Mouse (Mus musculus): ENCODE measurements around the gene Lrch3. TPM values are rescaled to one million over a fixed set of nuclear protein-coding genes. Genes with fewer than 3 reads are reported as not detected.

Lrch3 gene
- total RNA-seq, 2 experiments from 2014 or later = 20.2 to 21.5 TPM

DNA sequence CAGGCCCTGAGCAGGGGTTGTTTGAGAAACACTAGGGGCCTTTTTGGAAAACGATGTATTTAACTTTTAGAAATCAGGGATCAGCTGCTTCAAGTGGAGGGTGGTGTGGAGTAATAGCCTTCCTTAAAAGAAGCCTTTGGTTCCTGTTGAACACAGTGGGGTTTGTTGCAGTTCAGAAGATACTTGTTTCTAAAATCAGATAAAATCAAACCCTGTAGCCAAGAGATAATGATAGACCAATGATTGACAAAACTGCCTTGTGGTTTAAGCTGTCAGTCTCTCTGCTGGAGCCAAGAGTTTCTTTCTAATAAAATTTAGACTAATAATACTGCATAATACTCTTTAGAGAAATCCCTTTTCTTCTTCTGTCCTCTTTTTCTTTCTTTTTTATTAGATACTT is 66.3 kb downstream of the Lrch3 start:
- ATAC-seq (replicated peaks; ENCODE audit: poor library complexity) = no peak

DNA sequence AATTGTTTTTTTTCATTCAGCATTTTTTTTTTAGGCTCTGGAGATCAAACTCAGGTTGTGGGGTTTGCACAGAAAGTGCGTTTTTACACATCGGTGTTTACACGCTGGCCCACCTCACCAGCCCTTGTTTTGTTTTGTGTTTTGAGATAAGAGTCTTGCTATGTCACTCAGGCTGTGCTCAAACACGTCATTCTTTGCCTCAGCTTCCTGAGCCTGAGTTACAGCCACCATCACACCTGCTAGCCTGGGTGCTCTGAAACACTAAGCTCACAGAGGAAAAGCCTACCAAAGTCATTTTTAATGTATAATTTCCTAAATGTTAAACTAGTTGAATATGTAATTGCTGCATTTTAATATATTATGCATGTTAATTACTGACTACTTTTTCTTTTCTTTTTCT is 67.5 kb downstream of the Lrch3 start:
- no peak for ATAC-seq (replicated peaks; ENCODE audit: poor library complexity)

DNA sequence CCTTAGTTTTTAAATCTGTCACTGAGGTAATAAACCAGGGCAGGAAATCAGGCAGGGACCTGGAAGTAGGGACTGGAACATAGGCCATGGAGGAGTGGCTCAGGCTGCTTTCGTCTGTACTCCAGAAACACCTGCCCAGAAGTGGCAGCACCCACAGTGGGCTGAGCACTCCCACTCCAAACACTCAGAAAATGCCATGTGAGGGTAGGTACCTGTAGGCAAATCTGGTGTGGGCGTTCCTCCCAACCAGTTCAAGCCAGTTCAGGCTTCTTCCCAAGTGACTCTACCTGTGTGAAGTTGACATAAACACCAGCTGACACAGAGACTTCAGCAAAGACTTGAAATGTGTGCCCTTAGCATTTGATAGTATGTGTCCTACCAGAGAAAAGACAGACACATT is 70.7 kb downstream of the Lrch3 start:
- no peak for ATAC-seq (replicated peaks; ENCODE audit: poor library complexity)

DNA sequence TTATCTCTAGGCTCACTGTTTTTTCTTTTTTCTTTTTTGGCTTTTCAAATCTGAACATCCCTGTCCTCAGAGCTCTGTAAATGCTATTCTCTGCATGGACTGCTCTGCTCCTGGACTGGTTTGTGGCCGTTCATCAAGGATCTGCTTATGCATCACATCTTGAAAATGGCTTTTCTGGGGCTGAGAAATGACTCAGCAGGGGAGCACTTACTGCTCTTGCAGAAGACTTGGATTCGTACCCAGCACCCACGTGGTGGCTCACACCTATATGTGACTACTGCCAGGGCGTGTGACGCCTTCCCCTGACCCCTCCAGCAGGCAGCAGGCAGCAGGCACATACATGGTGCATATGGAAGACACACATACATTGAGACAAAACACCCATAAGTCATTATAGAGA is 78.3 kb downstream of the Lrch3 start:
- no peak for ATAC-seq (replicated peaks; ENCODE audit: poor library complexity)

DNA sequence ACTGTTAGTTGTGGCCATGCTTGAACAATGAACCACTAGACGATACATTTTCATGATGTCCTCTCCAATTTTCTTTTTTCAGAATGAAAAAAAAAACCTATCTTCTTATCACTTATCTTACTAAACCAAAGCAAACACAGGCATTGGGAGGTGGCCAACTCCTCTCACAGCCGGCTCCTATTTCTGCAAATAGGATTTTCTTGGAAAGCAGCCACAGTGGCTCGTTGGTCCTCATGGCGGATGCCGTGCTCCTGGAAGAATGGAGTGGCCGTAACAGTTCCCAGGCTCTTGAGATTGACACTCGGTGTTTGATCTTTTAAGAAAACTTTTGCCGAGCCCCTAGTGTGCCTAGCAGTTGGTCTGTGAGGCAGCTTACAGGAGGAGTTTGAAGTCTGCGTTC is 91.3 kb downstream of the Lrch3 start:
- ATAC-seq (replicated peaks; ENCODE audit: poor library complexity) = no peak

DNA sequence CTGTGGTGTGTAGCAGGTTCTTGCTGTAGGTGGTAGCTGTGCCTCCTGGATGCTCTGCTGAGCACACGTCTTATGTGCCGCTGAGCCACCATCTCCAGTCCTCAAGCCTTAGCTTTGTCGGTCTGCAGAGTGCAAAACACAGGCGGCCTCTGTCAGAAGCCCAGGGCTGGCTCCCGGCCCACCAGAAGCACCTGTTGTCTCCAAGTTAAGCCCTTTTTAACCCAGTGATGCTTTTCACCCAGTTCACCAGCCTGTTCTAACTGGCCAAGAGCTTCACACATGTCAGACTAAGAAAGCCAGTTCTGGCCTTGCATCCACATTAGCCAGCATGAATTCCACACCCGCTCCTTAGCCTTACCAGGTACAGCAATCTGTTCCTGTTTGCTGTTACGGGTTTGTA is 93.0 kb downstream of the Lrch3 start:
- no peak for ATAC-seq (replicated peaks; ENCODE audit: poor library complexity)

DNA sequence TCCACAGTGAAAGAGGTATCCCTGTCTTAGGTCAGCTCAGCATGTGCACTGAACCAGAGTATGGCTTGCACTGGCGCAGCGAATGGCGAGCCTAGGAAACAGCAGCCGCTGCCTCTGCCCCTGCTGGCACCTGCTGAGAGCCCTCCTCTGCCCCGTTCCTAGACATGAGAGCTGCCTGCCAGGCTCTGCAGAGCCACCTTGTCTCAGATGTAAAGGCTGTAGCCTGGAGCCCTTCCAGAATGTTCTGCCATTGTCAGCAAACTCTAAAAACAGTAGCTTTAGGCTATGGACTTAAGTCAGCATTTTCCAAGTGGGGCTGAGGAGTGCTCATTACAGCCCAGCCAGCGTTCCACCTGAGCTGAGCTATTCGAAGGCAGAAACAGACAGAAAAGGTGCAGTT is 93.5 kb downstream of the Lrch3 start:
- ATAC-seq (replicated peaks; ENCODE audit: poor library complexity) = no peak

DNA sequence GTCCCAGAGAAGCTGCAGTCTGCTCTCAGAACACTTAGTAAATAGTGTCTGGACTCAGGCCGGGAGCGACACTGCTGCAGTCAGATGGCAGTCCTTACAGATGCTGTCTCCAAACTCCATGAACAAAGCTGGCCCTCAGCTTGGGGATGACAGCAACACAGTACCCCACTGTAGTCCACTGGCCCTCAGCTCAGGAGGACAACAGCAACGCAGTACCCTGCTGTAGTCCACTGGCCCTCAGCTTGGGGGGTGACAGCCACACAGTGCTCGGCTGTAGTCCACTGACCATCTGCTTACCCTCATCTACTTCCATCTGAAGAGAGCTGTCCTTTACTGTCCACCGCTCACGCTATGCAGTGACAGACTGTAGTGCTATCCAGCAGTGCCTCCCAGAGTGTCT is 96.3 kb downstream of the Lrch3 start:
- no peak for ATAC-seq (replicated peaks; ENCODE audit: poor library complexity)

DNA sequence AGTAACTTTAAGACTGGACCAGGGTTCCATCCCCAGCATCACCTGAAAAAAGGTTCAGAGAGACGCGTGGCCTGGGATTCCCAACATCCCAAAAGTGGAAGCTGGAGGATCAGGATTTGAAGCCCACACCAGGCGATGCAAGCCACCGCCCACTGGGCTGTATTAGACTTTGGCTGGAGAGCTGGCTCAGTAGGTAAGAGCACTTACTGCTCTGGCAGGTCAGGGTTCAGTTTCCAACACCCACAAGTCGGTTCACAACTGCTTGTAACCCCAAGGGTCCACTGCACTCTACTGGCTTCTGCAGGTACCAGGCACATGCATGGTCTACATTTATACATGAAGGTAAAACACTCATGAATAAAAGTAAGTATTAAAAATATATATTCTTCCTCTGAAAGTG is 99.9 kb downstream of the Lrch3 start:
- ATAC-seq (replicated peaks; ENCODE audit: poor library complexity) = no peak

DNA sequence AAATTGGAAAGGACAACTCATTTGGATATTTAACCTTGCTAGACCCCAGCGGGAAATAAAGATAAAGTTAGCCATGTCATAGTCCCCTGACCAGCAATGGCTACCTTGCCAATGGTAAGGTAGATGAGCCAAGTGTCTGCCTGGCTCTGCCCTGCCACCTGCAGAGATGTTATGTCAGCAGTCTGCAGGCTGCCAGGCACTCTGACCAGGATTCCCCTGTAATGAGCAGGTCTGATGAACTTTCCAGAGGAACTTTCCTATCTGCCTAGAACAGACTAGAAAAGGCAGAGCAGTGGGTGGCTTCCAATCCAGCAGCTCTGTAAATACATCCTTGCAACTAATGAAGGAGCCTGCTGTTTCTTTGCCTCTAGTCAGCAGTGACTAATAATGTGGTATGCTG is 101.0 kb downstream of the Lrch3 start:
- no peak for ATAC-seq (replicated peaks; ENCODE audit: poor library complexity)

DNA sequence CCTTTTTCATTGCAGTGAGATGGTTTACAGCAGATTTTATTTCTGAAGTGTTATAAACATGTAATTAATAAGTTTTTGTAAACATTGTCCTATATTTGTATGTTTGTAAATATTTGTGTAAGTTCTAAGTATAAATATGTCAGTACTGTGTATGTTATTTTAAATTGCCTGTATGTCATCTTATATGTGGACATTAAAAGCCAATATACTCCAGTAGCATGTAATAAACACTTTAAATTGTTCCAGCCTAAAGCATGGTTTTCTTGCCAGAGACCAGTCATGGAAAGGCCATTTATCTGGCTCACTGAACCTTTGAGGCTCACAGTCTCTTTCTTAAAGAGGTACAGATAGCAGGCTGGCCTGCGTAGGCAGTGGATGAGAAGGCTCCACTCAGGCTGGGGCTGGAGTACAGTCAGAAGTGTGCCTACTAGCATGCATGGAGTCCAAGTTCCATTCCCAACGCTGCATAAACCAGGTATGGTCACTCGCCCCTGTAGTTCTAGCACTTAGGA is 101.6 kb downstream of the Lrch3 start:
- ATAC-seq (replicated peaks; ENCODE audit: poor library complexity) = no peak

DNA sequence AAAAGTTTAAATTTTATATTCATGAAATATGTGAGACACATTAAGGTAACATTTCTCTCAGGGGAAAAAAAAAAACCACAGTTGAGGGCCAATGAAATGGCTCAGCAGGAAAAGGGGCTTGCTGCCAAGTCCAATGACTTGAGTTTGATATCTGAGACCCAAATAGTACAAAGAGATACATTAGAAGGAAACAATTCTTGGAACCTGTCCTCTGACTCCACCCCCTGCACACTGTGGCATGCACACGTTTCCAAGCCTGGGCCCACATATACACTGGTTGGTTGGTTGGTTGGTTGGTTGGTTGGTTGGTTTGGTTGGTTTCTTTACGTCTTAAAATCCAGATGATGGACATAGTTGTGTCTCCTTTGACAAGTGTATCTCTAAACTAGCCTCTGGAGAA is 102.1 kb downstream of the Lrch3 start:
- ATAC-seq (replicated peaks; ENCODE audit: poor library complexity) = peak; percentile 58

DNA sequence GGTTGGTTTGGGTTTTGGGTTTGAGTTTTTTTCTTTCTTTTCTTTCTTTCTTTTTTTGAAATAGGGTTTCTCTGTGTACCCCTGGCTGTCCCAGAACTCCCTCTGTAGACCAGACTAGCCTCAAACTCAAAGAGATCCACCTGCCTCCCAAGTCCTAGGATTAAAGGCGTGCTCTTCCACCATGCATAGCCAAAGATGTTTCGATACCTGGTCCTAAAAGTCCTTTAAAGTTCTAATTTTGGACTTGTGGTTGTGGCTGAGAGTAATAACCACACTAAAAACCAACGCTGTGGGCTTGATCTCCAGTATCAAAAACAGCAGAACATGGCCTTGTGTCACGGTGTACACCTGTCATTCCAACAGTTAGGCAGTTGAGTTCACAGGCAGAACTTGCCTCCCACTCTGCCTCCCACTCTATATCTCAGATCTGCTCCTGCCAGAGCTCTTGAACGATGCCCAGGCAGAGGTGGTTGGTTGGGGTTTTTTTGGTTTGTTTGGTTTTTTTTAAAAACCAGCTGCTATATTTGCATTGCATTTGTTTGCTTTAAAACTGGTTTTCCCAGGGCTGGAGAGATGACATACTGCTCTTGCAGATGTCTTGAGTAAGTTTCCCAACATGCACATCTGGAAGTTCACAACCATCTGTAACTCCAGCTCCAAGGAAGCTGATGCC is 103.9 kb downstream of the Lrch3 start:
- 0 out of 2 replicates have a peak, but pooled peaks have one; percentile 20 for ATAC-seq (replicated peaks; ENCODE audit: poor library complexity)

DNA sequence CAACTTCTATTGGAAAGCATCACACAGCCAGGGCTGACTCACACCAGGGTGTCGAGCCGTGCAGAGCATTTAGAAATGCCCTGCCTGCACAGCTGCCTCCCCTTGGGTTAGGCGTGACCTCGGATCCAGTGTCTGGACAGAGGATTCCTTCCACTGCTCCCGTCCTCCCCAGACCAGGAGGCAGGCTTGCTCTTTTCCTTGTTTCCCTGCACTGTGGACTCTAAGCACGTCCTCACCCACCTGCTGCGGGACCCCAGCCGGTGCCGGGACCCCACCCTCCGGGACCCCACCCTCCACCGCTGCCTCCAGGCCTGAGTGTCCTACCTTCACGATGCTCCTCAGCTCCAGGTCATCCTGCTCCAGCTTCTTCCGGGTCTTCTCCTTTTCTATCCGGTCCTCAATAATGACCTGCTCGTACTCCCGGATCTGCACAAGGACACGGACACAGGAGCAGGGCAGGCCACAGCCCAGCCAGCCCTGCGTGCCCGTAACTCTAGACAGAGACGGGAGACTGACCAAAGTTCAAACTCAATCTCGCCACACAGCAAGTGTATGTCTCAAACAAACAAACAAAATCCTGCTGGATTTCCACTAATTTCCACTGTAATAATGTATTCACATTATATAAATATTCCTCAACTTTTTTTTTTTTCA is 105.3 kb downstream of the Lrch3 start:
- ATAC-seq (replicated peaks; ENCODE audit: poor library complexity) = no peak

DNA sequence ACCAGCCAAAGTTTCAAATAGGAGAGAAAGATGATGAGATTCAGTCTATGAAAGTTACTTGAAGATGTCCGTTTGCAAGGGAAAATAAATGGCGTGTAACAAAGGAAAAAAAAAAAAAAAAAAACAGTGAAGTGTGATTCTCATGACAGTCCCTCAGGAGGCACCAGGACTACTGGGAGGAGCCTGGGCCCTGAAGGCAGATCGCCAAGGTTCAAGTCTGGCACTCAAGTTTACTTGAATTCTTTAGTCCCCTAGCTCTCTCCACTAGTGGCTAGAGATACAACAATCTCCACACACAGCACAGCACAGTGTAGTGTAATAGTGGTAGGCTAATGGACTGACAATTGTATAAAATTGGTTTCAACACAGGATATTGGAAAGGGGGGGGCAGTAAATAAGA is 107.5 kb downstream of the Lrch3 start:
- no peak for ATAC-seq (replicated peaks; ENCODE audit: poor library complexity)

DNA sequence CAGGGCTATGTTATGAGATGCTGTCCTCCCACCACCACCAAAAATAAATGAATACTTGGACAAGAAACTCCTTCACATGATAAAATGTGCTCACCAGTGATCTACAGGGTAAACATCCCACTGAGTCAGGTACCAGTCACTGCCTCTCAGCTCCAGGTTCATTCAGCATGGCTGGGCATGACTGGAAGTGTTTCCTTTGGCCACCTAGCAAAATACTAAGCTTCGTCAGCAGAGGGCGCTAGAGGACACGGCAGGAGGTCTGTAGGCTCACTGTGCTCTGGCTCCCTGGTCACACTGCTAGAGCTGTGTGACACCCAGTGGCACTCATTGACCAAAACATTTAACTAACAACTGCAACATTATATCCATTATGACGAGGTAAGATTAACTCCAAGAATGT is 109.8 kb downstream of the Lrch3 start:
- peak; percentile 99 for ATAC-seq (replicated peaks; ENCODE audit: poor library complexity)

DNA sequence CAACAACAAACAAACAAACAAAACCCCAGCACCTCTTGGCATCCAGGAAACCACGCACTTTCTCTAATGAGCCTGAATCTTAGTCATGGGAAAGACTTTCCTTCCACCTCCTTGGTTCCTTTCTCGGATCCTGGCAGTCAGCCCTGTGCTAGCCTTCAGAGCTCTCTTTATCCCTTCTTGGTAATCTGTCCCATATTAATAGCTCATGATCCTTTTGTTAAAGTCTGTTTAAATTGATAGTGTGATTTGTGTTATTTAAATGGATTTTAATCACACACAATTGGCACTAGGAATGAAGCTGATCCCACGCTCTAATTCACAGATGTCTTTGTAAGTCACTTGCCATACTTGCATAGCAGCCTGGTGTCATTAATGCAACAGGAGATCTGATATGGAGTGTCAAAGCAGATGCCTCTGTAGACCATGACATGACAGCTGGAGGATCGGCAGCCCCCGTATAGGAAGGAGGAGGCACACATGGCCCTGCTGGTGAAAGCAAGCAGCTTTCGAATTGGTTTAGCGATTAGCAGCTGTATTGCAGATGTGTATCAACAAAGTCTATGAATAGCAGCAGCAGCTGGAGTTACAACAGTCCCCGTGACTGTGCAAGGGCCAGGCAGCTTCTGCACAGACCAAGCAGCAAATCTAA is 110.7 kb downstream of the Lrch3 start:
- ATAC-seq (replicated peaks; ENCODE audit: poor library complexity) = no peak

DNA sequence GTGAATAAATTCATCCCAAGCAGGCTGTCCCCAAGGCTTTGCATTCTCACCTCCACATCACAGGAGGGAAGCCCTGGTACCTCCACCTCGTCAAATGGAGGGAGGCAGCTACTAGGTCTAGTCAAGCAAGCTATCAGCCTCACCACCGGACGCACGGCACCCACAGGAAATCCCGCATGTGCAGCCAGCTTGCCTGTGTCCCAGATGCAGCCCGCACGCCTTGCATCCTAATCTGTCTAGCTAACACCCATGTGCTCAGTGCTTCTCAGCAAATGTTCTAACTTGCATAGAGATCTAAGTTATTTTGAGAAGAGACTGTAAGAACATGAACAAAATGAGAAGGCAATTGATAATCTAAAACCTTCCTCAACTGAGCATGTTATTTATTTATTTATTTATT is 112.5 kb downstream of the Lrch3 start:
- no peak for ATAC-seq (replicated peaks; ENCODE audit: poor library complexity)

DNA sequence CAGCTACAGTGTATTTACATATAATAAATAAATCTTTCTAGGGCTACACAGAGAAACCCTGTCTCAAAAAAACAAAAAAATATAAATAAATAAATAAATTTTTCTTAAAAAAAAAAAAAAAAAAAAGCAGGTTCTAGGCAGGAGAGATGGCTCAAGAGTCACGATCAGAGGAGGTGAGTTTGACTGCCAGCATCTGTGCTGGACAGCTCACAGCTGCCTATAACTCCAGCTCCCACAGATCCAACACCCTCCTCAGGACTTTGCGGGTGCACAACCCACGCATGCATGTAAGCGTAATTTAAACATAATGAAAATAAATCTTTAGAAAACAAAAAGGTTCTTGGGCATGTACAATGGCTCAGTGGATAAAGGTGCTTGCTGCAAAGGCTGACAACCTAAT is 122.1 kb downstream of the Lrch3 start:
- no peak for ATAC-seq (replicated peaks; ENCODE audit: poor library complexity)

DNA sequence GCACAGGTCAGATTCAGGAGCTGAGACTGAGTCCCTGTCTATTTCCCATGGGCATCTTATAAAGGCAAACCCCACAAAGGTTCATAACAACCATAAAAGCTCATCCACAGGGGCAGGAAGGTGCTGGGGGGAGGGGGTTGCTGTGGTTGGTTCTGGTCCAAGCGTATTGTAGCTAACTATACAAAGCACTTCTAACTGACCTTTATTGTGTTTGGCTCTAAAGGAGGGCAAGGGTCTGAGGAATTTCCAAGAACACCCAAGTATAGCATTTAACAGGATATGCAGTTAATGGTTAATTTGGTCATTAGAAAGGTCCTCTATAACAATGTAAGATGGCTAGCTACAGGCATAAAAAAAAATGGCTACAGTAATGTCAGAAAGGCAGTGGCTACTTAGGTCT is 128.8 kb downstream of the Lrch3 start:
- ATAC-seq (replicated peaks; ENCODE audit: poor library complexity) = no peak

DNA sequence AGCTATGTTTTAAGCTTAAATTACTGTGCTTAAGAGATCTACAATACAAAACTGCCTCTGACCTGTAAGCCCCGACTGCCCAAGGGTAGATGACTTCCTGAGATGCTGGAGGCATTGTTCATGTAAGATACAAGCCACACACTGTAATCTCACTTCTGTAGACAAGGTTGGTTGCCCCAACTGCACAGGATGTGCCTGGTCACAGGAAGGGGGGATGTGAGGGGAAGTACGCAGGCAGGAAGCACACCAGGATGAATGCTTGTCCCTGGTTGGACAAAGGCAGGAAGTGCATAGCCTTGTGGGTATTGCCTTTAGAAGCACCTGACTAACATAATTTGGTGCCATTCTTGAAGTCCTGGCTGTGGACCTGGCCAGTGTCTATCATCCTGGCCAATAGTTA is 129.4 kb downstream of the Lrch3 start:
- peak; percentile 57 for ATAC-seq (replicated peaks; ENCODE audit: poor library complexity)

DNA sequence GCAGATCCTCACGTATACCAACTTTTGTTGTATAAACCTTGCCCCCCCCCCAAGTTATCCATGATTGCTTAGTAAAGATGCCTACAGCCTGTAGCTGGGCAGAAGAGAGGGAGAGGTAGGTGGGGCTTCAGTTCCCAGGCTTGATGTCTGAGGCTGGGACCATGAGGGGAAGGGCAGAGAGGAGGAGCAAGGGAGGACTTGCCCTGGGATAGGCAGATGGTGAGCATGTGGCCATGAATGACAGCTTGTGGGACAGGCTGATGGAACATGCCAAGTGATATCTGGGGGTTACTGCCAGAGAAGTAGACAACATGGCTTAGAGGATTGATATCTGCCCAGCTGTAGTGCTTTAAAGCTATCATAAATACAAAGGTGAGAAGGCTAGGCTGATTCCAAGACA is 134.1 kb downstream of the Lrch3 start:
- peak; percentile 57; the same call in 1 of the 2 replicates for ATAC-seq (replicated peaks; ENCODE audit: poor library complexity)
